Mouse (Mus musculus) embryo, embryonic 9.5 days (tissue): ENCODE data around the gene Ctrc.

ENCODE experiments used
- DNase-seq: peaks from one replicate; pipeline ENCODE4 v3.0.0-alpha.2; 2017; ENCODE audit errors: extremely low spot score

The Ctrc gene

DNA sequence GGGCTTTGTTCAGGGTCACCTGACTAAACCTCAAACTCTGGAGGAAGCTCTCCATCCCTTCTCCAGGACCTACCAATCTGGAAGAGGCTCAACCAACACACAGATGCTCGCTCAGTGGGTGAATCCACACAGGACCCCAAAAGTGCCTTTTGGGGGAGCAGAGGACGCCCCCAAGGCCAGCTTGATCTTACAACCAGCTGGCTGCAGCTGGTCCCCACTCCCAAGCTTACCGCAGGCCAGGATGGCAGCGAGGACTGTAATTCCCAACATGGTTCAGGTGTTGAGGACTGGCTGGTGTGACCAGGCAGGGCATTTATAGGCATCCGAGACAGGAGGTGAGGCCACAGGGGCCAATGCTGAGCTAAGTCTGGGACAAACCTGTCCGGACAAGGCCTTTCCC lies at the start of gene Ctrc:
Ctrc (minus strand) TSS at position 361 of the 400 bp plus-strand sequence.
- no peak for DNase-seq

GRCm38 (mm10) chr4:141895772-141896171 lies 49.6 kb upstream of the Ctrc start:
- DNase-seq: no peak

- no peak for DNase-seq
These were observed 47.1 kb upstream of the Ctrc start for GRCm38 (mm10) chr4:141893157-141893784.

GRCm38 (mm10) chr4:141886385-141886968 lies 40.3 kb upstream of the Ctrc start:
- no peak for DNase-seq

DNA sequence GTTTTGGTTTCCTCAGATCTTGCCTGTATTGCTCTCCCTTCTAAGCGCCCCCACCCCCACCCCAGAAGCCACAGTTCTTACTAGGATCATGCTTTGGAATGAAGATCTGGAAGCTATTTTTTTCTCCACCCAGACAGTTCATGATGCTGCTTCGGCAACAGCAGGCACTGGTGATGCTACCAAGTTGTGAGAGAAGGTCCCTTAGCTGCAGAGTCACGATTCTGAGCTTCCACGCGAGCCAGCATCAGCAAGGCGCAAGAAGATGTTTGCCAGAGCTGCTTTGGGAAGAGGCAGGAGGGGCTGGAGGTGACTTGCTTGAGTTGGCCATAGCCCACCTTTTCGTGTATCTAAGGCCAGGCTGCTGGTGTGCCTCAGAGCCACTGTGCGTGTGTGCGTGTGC lies 39.3 kb upstream of the Ctrc start:
- DNase-seq: no peak

DNA sequence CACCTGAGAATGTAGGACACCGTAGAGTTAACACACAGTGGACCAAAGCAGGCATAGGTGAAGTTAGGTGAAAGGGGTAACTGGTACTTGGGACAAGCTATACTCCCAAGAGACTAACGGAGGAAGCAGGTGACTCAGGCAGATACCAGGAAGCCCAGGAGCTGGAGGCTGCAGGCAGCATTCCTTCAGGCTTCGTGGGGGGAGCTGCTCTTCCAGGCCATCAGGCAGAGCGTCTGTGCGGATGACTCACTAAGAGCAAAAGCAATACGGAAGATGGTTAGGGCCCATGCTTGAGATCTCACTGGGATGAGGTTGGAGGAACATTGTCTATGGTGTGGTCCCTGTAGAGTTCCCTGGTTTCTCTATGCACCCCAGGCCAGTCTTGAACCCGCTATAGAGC lies 36.7 kb upstream of the Ctrc start:
- no peak for DNase-seq

- DNase-seq: no peak
These were observed 35.8 kb upstream of the Ctrc start for GRCm38 (mm10) chr4:141881950-141882349.

GRCm38 (mm10) chr4:141881289-141881914 lies 35.2 kb upstream of the Ctrc start:
- no peak for DNase-seq

DNA sequence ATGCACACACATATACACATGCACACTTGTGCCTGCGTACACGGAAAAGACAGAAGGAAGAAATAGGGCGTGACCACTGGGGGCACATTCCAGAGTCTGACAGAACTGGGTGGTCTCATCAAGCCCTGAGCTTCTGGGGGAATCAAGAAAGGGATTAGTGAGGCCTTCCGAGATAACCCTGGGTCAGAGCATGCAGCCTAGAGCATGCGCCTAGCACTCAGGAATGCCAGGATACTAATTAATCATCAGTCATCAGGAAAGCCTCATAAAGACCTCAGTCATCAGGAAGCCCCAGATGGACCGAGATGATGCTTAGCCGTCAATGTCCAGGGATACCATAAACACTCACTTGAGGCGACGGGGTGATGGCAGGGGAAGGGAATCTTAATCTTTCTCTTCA lies 33.7 kb upstream of the Ctrc start:
- no peak for DNase-seq

DNA sequence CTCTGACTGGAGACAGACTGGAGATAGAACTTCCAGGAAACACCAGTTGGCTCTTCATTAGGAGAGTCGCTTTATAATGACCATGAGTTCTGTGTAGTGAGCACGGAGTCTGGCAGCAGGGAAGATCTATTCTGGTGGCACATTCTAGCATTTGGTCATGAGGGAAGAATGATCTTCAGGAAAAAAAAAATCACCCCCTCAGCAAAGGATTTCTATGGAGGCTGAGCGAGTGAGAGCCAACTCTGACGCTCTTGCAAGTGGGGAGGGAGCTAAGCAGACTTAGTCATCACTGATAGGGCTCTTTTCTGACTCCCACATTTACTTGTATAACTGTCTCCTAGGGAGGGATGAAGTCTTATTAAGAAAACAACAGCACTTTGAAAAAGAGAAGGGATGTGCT lies 32.9 kb upstream of the Ctrc start:
- no peak for DNase-seq

GRCm38 (mm10) chr4:141878621-141879020 lies 32.5 kb upstream of the Ctrc start:
- DNase-seq: no peak

DNA sequence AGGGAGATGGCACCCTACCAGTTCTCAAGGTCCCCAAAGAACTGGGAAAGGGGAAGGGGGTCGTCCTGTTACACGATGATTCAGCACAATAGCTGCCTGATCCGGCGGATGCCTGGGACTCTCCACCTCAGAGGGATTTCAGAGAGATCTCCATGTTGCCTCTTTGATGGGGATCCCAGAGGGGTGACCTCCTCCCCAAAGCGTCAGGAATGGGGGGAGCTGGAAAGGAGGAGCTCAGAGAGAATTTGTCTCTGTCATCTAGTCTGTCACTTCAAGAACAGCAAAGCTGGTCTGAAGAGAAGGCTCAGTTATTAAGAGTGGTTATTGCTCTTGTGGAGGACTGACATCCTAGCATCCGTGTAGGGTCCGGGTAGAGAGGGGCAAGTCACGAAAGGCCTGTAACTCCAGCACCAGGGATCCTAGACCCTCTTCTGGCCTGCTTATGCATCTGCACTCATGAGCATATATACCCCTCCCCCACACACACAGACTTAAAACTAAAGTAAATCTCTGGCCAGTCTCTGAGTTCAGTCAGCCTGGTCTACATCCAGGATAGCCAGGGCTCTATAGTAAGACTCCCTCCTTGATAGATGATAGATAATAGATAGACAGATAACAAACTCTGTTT lies 29.4 kb upstream of the Ctrc start:
- no peak for DNase-seq

- peak; percentile 76 for DNase-seq
These were observed 28.7 kb upstream of the Ctrc start, which contains the start of gene Efhd2 for GRCm38 (mm10) chr4:141874601-141875460. Efhd2 (minus strand) TSS chr4:141874920.

GRCm38 (mm10) chr4:141874111-141874600 lies 28.0 kb upstream of the Ctrc start:
- DNase-seq: no peak

DNA sequence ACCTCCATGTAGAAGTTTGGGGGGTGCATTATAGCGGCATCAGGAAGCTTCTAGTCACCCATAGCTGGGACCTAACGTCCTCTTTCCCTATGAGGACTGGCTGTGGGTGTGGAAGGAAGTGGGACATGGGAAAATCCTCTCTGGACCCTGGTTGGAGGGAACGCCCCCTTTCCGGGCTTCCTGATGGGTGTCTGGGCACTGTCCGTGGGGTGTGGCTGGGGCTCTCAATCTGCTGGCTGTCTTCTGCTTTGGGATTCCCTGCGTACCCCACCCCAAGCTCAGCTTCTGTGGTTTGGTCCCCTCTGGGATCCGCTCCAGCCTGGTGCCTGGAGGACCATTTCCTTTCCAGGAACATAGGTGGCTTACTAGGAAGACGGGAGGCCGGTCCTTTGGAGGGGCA lies 26.8 kb upstream of the Ctrc start:
- DNase-seq: no peak

DNA sequence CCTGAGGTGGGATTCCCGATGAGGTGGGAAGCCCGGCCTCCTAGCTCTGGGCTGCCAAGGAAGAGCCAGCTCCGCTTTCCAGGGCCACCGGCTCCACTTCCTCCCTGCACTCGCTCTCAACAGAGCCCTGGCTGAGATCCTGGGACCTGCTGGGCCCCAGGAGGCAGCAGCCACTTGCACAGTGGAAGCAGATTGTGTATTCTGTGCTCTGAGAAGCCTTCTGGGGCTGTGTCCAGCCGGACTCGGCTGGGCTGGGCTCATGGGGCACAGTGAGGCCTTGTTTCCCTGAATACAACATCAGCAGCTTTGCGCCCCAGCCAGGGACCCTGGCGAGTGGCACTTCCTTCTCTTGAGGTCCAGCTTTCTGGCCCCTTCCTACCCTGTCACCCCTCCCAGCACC lies 25.8 kb upstream of the Ctrc start:
- DNase-seq: no peak

- DNase-seq: no peak
These were observed 25.2 kb upstream of the Ctrc start for GRCm38 (mm10) chr4:141871333-141871725.

DNA sequence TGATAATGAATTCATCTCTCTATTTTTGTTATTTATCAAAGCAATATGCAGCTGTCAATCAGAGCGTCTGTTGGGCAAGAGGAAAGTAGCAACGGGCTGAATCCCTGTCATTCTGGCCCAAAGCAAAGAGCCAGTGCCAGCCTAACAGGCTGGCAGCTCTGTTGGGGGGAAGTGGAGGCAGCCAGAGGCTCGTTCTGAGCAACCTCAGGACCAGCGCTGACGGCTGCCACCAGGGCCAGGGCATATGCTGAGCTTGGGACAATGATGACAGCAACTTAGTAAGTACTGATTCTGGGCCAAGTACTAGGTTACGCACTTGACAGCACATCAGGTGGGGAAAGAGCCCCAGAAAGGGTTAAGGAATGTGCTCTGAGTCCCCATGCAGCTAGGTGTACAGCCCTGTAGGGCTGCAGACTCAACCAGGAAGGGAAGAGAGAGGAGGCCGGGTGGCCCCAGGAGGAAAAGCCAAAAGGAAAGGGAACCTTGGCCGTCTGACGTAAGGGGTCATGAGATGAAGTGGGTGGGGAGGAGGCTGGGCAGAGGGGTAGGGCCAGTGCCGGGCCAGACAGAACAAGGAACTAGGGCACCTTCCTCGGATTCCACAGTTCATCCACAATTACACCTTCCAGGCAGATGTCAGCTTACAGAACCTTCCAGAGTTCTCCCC lies 24.6 kb upstream of the Ctrc start:
- DNase-seq: no peak

- no peak for DNase-seq
These were observed 23.5 kb upstream of the Ctrc start for GRCm38 (mm10) chr4:141869436-141870215.

GRCm38 (mm10) chr4:141868051-141868450 lies 21.9 kb upstream of the Ctrc start:
- no peak for DNase-seq
